Mouse (Mus musculus) 3T3-L1 (cell line): Measurements from ENCODE around the gene Zfp637.
"Not testable (repeated sequence)": the region's sequence is repeated elsewhere in the genome, so short reads cannot be mapped to it uniquely, and the experiment has no call there.

Source experiments
- DNase-seq: peaks from one replicate; pipeline ENCODE4 v3.0.0-alpha.2; 2015; ENCODE audit warnings: low read depth, low spot score

Zfp637 gene

GRCm38 (mm10) chr6:117840686-117841510, at the start of gene Zfp637:
TSS of gene Zfp637 (plus strand) at chr6:117841180.
- peak; percentile 93 for DNase-seq

GRCm38 (mm10) chr6:117795251-117795650, 45.7 kb upstream of the Zfp637 start:
- no peak for DNase-seq

- no peak for DNase-seq
Measured at GRCm38 (mm10) chr6:117800824-117801223, 40.2 kb upstream of the Zfp637 start.

- no peak for DNase-seq
Measured at GRCm38 (mm10) chr6:117801801-117802200, 39.2 kb upstream of the Zfp637 start.

GRCm38 (mm10) chr6:117807756-117808155, 33.2 kb upstream of the Zfp637 start:
- DNase-seq: no peak

- DNase-seq: no peak
Measured at GRCm38 (mm10) chr6:117809816-117810215, 31.2 kb upstream of the Zfp637 start.

GRCm38 (mm10) chr6:117810717-117811116, 30.3 kb upstream of the Zfp637 start:
- DNase-seq: no peak

- no peak for DNase-seq
Measured at GRCm38 (mm10) chr6:117811256-117811655, 29.7 kb upstream of the Zfp637 start.

- no peak for DNase-seq
Measured at GRCm38 (mm10) chr6:117814681-117815080, 26.3 kb upstream of the Zfp637 start.

- peak; percentile 71 for DNase-seq
Measured at GRCm38 (mm10) chr6:117817108-117817541, 23.9 kb upstream of the Zfp637 start.

GRCm38 (mm10) chr6:117820327-117820726, 20.7 kb upstream of the Zfp637 start:
- no peak for DNase-seq

- DNase-seq: peak; percentile 91
Measured at GRCm38 (mm10) chr6:117825369-117825768, 15.6 kb upstream of the Zfp637 start.

GRCm38 (mm10) chr6:117828273-117828672, 12.7 kb upstream of the Zfp637 start:
- peak; percentile 84 for DNase-seq

GRCm38 (mm10) chr6:117841511-117841955, 553 bp downstream of the Zfp637 start:
- peak; percentile 63 for DNase-seq

GRCm38 (mm10) chr6:117844597-117844996, 3.6 kb downstream of the Zfp637 start:
- no peak for DNase-seq

GRCm38 (mm10) chr6:117846671-117847070, 5.7 kb downstream of the Zfp637 start:
- DNase-seq: not testable (repeated sequence)

GRCm38 (mm10) chr6:117847772-117848171, 6.8 kb downstream of the Zfp637 start:
- DNase-seq: peak; percentile 53

- peak; percentile 49 for DNase-seq
Measured at GRCm38 (mm10) chr6:117848577-117848976, 7.6 kb downstream of the Zfp637 start.

GRCm38 (mm10) chr6:117851747-117852146, 10.8 kb downstream of the Zfp637 start:
- DNase-seq: peak; percentile 47

GRCm38 (mm10) chr6:117857990-117858389, 17.0 kb downstream of the Zfp637 start:
- peak; percentile 54 for DNase-seq

- no peak for DNase-seq
Measured at GRCm38 (mm10) chr6:117861848-117862247, 20.9 kb downstream of the Zfp637 start, which contains the start of gene Zfp239. TSS of gene Zfp239 (plus strand) at chr6:117862100.

GRCm38 (mm10) chr6:117862465-117862864, 21.5 kb downstream of the Zfp637 start:
- DNase-seq: no peak
